Mouse (Mus musculus): ENCODE results near the gene Eda.
"Not testable (repeated sequence)": the region's sequence is repeated elsewhere in the genome, so short reads cannot be mapped to it uniquely, and the experiment has no call there.

Eda gene

GRCm38 (mm10) chrX:100409245-100409644 lies 433.8 kb downstream of the Eda start:
- no peak for DNase-seq (ENCODE audit: low read depth, low spot score)

GRCm38 (mm10) chrX:100428693-100429092 lies 453.3 kb downstream of the Eda start, which contains the start of gene Otud6a:
TSS of gene Otud6a (plus strand) at chrX:100429013.
- DNase-seq (ENCODE audit: low read depth, low spot score): no peak

GRCm38 (mm10) chrX:100432311-100432710 lies 456.9 kb downstream of the Eda start:
- no peak for DNase-seq (ENCODE audit: low read depth, low spot score)

- DNase-seq (ENCODE audit: low read depth, low spot score): not testable (repeated sequence)
These were observed 467.2 kb downstream of the Eda start, which contains the start of gene Awat2 for GRCm38 (mm10) chrX:100442617-100443016. TSS of gene Awat2 (minus strand) at chrX:100442717.

GRCm38 (mm10) chrX:100443532-100443931 lies 468.1 kb downstream of the Eda start:
- no peak for DNase-seq (ENCODE audit: low read depth, low spot score)

All from c-Kit-negative CD71-positive TER-119-positive erythroid progenitor cells, embryonic 14.5 days (primary cell).